Mouse (Mus musculus): ENCODE results near the gene Ttbk1. TPM values are rescaled to one million over a fixed set of nuclear protein-coding genes. Genes with fewer than 3 reads are reported as not detected.
A peak's percentile ranks its signal among the peaks of the same experiment; 100 is the strongest.

Ttbk1 gene
- polyA plus RNA-seq, 1 experiment from 2014 or later = 6.6 TPM

GRCm38 (mm10) chr17:46439176-46439575 is 48.3 kb downstream of the Ttbk1 start:
- Histone ChIP-seq H3K4me2 (replicated peaks) (no peak overlapping the region), H3K9ac (no peak overlapping the region), H3K27ac (no peak overlapping the region), H3K27me3 (peaks cover 35% of the 10 kb centered on the region), H3K4me1 (peaks cover 14% of the 10 kb centered on the region), H3K36me3 (no peaks in the 10 kb centered on the region), H3K9me3 (replicated peaks) (no peaks in the 10 kb centered on the region), H3K4me3 (no peak overlapping the region)
- 95% methylated on average over 10 of the region's 10 CpGs for WGBS
- no peak for ATAC-seq (ENCODE audit: low FRiP score)

- WGBS = 73% methylated on average over 4 of the region's 4 CpGs
- no peak within 1 kb of the TSS for H3K27ac ChIP-seq
- no peaks in the 10 kb centered on the region for H3K9me3 ChIP-seq (replicated peaks)
- no peak for ATAC-seq (ENCODE audit: low FRiP score)
- no peak within 1 kb of the TSS for H3K9ac ChIP-seq
- no peak within 1 kb of the TSS for H3K4me3 ChIP-seq
- peaks cover 16% of the 10 kb centered on the region for H3K4me1 ChIP-seq
- no peaks in the 10 kb centered on the region for H3K36me3 ChIP-seq
- peaks cover 27% of the 10 kb centered on the region for H3K27me3 ChIP-seq
- no peak within 1 kb of the TSS for H3K4me2 ChIP-seq (replicated peaks)
Observed at GRCm38 (mm10) chr17:46438298-46438873, 49.1 kb downstream of the Ttbk1 start, which contains the start of gene Slc22a7. Slc22a7 (minus strand) TSS chr17:46438457.

- Histone ChIP-seq H3K9ac (no peak overlapping the region), H3K36me3 (no peaks in the 10 kb centered on the region)
- WGBS = 23% methylated on average over 23 of the region's 23 CpGs
Observed at GRCm38 (mm10) chr17:46436672-46437366, 50.7 kb downstream of the Ttbk1 start.

GRCm38 (mm10) chr17:46433627-46434026 is 53.8 kb downstream of the Ttbk1 start:
- Histone ChIP-seq H3K36me3 (no peaks in the 10 kb centered on the region), H3K27me3 (peaks cover 13% of the 10 kb centered on the region), H3K4me1 (peaks cover 16% of the 10 kb centered on the region), H3K9me3 (replicated peaks) (no peaks in the 10 kb centered on the region), H3K4me3 (0 out of 2 replicates have a peak overlapping the region, but pooled peaks have one; percentile 7), H3K4me2 (replicated peaks) (peak overlapping the region; percentile 34), H3K27ac (no peak overlapping the region), H3K9ac (no peak overlapping the region)
- WGBS = 1% methylated on average over 17 of the region's 17 CpGs
- no peak for ATAC-seq (ENCODE audit: low FRiP score)

More at GRCm38 (mm10) chr17:46436672-46437366, 50.7 kb downstream of the Ttbk1 start:
- no peak overlapping the region for H3K27ac ChIP-seq
- no peak overlapping the region for H3K4me3 ChIP-seq
- H3K27me3 ChIP-seq = peaks cover 13% of the 10 kb centered on the region
- H3K9me3 ChIP-seq (replicated peaks) = no peaks in the 10 kb centered on the region
- ATAC-seq (ENCODE audit: low FRiP score) = peak; percentile 68
- peak overlapping the region; percentile 28 for H3K4me2 ChIP-seq (replicated peaks)
- peaks cover 10% of the 10 kb centered on the region for H3K4me1 ChIP-seq

GRCm38 (mm10) chr17:46428761-46429414 is 58.6 kb downstream of the Ttbk1 start, which contains the start of gene Crip3:
Crip3 (plus strand) TSS chr17:46428926.
- Histone ChIP-seq H3K4me3 (peak within 1 kb of the TSS; percentile 12; the same call in 1 of the 2 replicates), H3K27me3 (0 out of 2 replicates have a peak, but pooled peaks cover 5% of the 10 kb centered on the region), H3K4me2 (replicated peaks) (peak within 1 kb of the TSS; percentile 47), H3K9me3 (replicated peaks) (no peaks in the 10 kb centered on the region), H3K27ac (no peak within 1 kb of the TSS), H3K4me1 (peaks cover 10% of the 10 kb centered on the region), H3K9ac (0 out of 2 replicates have a peak within 1 kb of the TSS, but pooled peaks have one; percentile 27), H3K36me3 (peaks cover 6% of the 10 kb centered on the region; the same call in 1 of the 2 replicates)
- 11% methylated on average over 18 of the region's 18 CpGs for WGBS
- no peak for ATAC-seq (ENCODE audit: low FRiP score)

DNA sequence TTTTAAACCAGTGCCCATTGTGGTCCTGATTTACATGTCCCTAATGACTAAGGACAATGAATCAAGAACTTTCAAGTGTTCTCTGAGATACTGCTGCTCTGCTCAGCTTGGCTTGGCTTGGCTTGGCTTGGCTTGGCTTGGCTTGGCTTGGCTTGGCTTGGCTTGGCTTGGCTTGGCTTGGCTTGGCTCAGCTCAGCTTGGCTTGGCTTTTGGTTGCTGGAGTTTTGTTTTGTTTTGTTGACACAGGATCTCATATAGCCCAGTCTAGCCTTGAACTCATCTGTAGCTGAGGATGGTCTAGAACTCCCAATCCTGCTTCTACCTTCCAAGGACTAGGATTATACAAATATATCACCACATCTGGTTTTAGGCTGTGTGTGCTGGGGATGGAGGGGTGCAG is 61.0 kb downstream of the Ttbk1 start:
- Histone ChIP-seq H3K9ac (no peak overlapping the region), H3K36me3 (peaks cover 6% of the 10 kb centered on the region; the same call in 1 of the 2 replicates), H3K4me2 (replicated peaks) (no peak overlapping the region), H3K27ac (no peak overlapping the region), H3K4me3 (no peak overlapping the region), H3K9me3 (replicated peaks) (no peaks in the 10 kb centered on the region), H3K4me1 (peaks cover 8% of the 10 kb centered on the region), H3K27me3 (0 out of 2 replicates have a peak, but pooled peaks cover 5% of the 10 kb centered on the region)
- no peak for ATAC-seq (ENCODE audit: low FRiP score)

- H3K4me3 ChIP-seq = no peak overlapping the region
Observed at GRCm38 (mm10) chr17:46419717-46420116, 67.8 kb downstream of the Ttbk1 start.

DNA sequence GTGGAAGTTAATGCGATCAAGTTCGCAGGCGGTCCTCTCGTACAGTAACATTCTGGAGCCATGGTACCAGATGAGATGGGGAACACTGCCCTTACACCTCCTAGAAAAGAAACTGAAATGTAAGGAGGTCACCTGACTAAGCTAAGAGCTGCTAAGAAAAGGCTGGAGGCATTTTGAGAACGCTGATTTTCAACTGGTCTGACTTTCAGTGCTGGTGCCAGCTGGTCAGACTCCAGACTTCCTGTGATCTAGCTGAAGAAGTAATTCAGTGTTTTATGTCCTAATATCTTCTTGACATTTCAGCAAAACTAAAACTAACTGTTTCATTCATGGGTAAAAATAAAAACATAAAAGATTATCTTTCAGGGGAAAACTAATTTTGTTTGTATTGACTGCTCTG is 68.8 kb downstream of the Ttbk1 start:
- no peak overlapping the region for H3K9ac ChIP-seq
- WGBS = 85% methylated on average over 5 of the region's 5 CpGs
- no peak overlapping the region for H3K4me3 ChIP-seq

More at GRCm38 (mm10) chr17:46419717-46420116, 67.8 kb downstream of the Ttbk1 start:
- Histone ChIP-seq H3K27ac (no peak overlapping the region), H3K4me1 (no peaks in the 10 kb centered on the region), H3K9me3 (replicated peaks) (no peaks in the 10 kb centered on the region), H3K36me3 (peaks cover 7% of the 10 kb centered on the region), H3K4me2 (replicated peaks) (no peak overlapping the region), H3K9ac (no peak overlapping the region), H3K27me3 (no peaks in the 10 kb centered on the region)
- no peak for ATAC-seq (ENCODE audit: low FRiP score)

DNA sequence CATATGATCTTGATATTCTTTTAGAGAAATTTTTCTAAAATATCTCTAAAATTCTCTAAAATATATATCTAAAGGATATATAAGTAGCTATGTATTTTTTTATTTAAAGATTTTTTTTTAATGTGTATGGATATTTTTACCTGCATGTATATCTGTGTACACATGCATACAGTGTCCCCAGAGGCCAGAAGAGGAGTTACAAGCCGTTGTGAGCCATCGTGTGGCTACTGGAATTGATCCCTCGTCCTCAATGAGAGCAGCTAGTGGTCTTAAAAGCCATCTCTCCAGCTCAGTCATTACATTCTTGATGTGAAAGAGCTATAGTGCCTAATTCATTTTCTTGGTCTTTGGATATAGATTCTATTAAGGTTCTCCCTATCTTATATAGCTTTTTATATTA is 79.0 kb downstream of the Ttbk1 start:
- no peak for ATAC-seq (ENCODE audit: low FRiP score)
- WGBS = 58% methylated on average over 3 of the region's 3 CpGs
- H3K9me3 ChIP-seq (replicated peaks) = no peaks in the 10 kb centered on the region
- no peaks in the 10 kb centered on the region for H3K4me1 ChIP-seq
- no peaks in the 10 kb centered on the region for H3K27me3 ChIP-seq
- no peak overlapping the region for H3K4me2 ChIP-seq (replicated peaks)
- H3K4me3 ChIP-seq = no peak overlapping the region
- H3K9ac ChIP-seq = no peak overlapping the region
- peaks cover 66% of the 10 kb centered on the region for H3K36me3 ChIP-seq
- H3K27ac ChIP-seq = no peak overlapping the region

More for the DNA sequence above, 68.8 kb downstream of the Ttbk1 start:
- H3K4me2 ChIP-seq (replicated peaks) = no peak overlapping the region
- H3K27me3 ChIP-seq = no peaks in the 10 kb centered on the region
- H3K27ac ChIP-seq = no peak overlapping the region
- no peaks in the 10 kb centered on the region for H3K4me1 ChIP-seq
- no peak for ATAC-seq (ENCODE audit: low FRiP score)
- no peaks in the 10 kb centered on the region for H3K9me3 ChIP-seq (replicated peaks)
- H3K36me3 ChIP-seq = peaks cover 13% of the 10 kb centered on the region

DNA sequence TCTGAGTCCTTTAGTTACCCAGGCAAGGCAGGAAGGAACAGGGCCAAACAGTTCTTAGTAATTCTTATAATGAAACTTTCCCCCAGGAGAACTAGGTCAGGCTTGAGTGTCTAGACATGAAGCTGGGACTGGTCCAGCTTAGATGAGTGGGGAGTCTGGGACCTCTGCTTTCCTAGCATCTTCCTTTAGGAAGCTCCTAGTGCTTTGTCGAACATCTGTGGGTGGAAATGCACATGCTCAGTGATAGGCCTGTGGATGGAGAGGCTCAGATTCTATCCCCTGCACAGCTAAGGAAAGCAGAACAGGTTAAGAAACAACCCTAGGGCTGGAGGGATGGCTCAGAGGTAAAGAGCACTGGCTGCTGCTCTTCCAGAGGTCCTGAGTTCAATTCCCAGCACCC is 92.8 kb downstream of the Ttbk1 start:
- Histone ChIP-seq H3K4me1 (no peaks in the 10 kb centered on the region), H3K27ac (no peak overlapping the region), H3K9ac (no peak overlapping the region), H3K27me3 (no peaks in the 10 kb centered on the region), H3K4me2 (replicated peaks) (no peak overlapping the region), H3K36me3 (peaks cover 38% of the 10 kb centered on the region), H3K9me3 (replicated peaks) (no peaks in the 10 kb centered on the region), H3K4me3 (no peak overlapping the region)
- WGBS = 83% methylated on average over 1 of the region's 1 CpGs
- no peak for ATAC-seq (ENCODE audit: low FRiP score)

GRCm38 (mm10) chr17:46393012-46393411 is 94.5 kb downstream of the Ttbk1 start:
- no peak for ATAC-seq (ENCODE audit: low FRiP score)
- Histone ChIP-seq H3K27ac (no peak overlapping the region), H3K9me3 (replicated peaks) (no peaks in the 10 kb centered on the region), H3K27me3 (no peaks in the 10 kb centered on the region), H3K4me3 (no peak overlapping the region), H3K4me1 (no peaks in the 10 kb centered on the region), H3K4me2 (replicated peaks) (no peak overlapping the region), H3K36me3 (peaks cover 37% of the 10 kb centered on the region), H3K9ac (no peak overlapping the region)
- WGBS = 48% methylated on average over 2 of the region's 2 CpGs
